Mouse (Mus musculus) liver, postnatal 0 days (tissue): ENCODE data around the gene Mpzl2. TPM values are rescaled to one million over a fixed set of nuclear protein-coding genes. Genes with fewer than 3 reads are reported as not detected.

Experiments used
- ATAC-seq: fragments of 200-750 bp; cut with Nextera tagmentation; 2 replicates; pipeline ENCODE4 v1.8.0; 2017; ENCODE audit warnings: mild to moderate bottlenecking, moderate library complexity
- DNase-seq: peaks from one replicate; pipeline ENCODE4 v3.0.0-alpha.2; 2016
- H3K27ac ChIP-seq: fragments of 300-500 bp; sonication (generic); 2 replicates; pipeline ENCODE4 v1.5.1; 2014; ENCODE audit warnings: antibody characterized with exemption, moderate library complexity, mild to moderate bottlenecking, low read depth
- H3K27me3 ChIP-seq: fragments of 300-500 bp; sonication (generic); 2 replicates; pipeline ENCODE4 v1.6.1; 2014; ENCODE audit warnings: low read length, control low read depth, mixed read lengths; ENCODE audit not compliant: insufficient read depth
- H3K36me3 ChIP-seq: fragments of 300-500 bp; sonication (generic); replicated peaks from 2 replicates; pipeline ENCODE4 v1.6.1; 2014; ENCODE audit warnings: mild to moderate bottlenecking, control low read depth, low read length, moderate library complexity, mixed read lengths; ENCODE audit not compliant: insufficient read depth
- H3K4me1 ChIP-seq: fragments of 300-500 bp; sonication (generic); 2 replicates; pipeline ENCODE4 v1.6.1; 2014; ENCODE audit warnings: antibody characterized with exemption, mild to moderate bottlenecking, control low read depth; ENCODE audit not compliant: insufficient read depth
- H3K4me2 ChIP-seq: fragments of 300-500 bp; sonication (generic); 2 replicates; pipeline ENCODE4 v1.6.1; 2014; ENCODE audit warnings: low read depth, mild to moderate bottlenecking, low read length, moderate library complexity, mixed read lengths
- H3K4me3 ChIP-seq: fragments of 300-500 bp; sonication (generic); 2 replicates; pipeline ENCODE4 v1.5.1; 2014; ENCODE audit warnings: low read depth, low read length
- H3K9ac ChIP-seq: fragments of 300-500 bp; sonication (generic); replicated peaks from 2 replicates; pipeline ENCODE4 v1.6.1; 2014; ENCODE audit warnings: mild to moderate bottlenecking, moderate library complexity
- H3K9me3 ChIP-seq: fragments of 300-500 bp; sonication (generic); 2 replicates; pipeline ENCODE4 v1.6.1; 2016; ENCODE audit warnings: mild to moderate bottlenecking, control low read depth, low read length, mixed read lengths
- CTCF ChIP-seq: sonication (generic); IDR thresholded peaks from 2 replicates; pipeline ENCODE4 v1.5.1; 2016; ENCODE audit warnings: antibody characterized with exemption, low read depth
- EP300 ChIP-seq: IDR thresholded peaks from 2 replicates; pipeline ENCODE4 v1.6.1; 2016; ENCODE audit warnings: antibody characterized with exemption, low read depth, mild to moderate bottlenecking
- WGBS: fragments of 180-500 bp; shearing (Covaris S2); extraction: QIAGEN DNeasy Blood & Tissue Kit; methylation state at CpG from one replicate; pipeline ENCODE4 v1.1.7; 2014; ENCODE audit not compliant: insufficient replicate concordance; 5-methylcytosine and 5-hydroxymethylcytosine counted together
- polyA plus RNA-seq: library from polyadenylated mRNA; unstranded; fragments of >200 nt; fragmentation: Nextera tagmentation; extraction: Ambion mirVana; gene quantifications from 2 replicates; pipeline ENCODE4 v1.2.1, GENCODE M21; 2015

The Mpzl2 gene
- polyA plus RNA-seq, 1 experiment from 2014 or later, result 15.7 TPM

DNA sequence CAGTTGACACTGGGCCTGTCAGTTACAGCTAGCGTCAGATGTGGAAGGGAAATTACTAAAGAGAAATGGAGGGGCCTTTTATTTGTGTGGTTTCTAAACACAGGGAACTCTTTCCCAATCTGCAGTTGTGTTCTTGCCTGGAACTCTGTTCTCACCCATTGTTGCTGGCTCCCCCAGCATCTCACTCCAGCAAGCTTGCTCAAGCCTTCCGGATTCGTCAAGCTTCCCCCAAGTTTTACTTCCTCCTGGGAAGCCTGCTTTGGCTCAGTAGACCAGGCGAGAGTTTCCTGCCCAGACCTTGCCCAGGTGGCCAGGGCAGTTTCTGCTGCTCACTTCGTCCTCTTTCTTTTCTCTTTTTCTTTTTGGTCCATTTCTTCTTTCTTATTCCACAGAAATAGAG, 45.0 kb downstream of the Mpzl2 start:
- DNase-seq, result peak; percentile 21
- no peak overlapping the region for H3K4me2 ChIP-seq
- WGBS, result 36% methylated on average over 5 of the region's 5 CpGs
- TF ChIP-seq CTCF (no peak), EP300 (no peak)
- H3K36me3 ChIP-seq, result no peaks in the 10 kb centered on the region
- H3K27me3 ChIP-seq, result no peaks in the 10 kb centered on the region
- no peak overlapping the region for H3K9ac ChIP-seq
- H3K27ac ChIP-seq, result peak overlapping the region; percentile 29; the same call in 1 of the 2 replicates
- H3K4me1 ChIP-seq, result peaks cover 13% of the 10 kb centered on the region
- ATAC-seq, result no peak
- no peaks in the 10 kb centered on the region for H3K9me3 ChIP-seq
- H3K4me3 ChIP-seq, result no peak overlapping the region

GRCm38 (mm10) chr9:45085741-45086690, 46.4 kb downstream of the Mpzl2 start:
- H3K36me3 ChIP-seq, result no peaks in the 10 kb centered on the region
- no peak for DNase-seq
- H3K4me2 ChIP-seq, result peak overlapping the region; percentile 13; the same call in 1 of the 2 replicates
- 59% methylated on average over 12 of the region's 12 CpGs for WGBS
- no peaks in the 10 kb centered on the region for H3K27me3 ChIP-seq
- no peaks in the 10 kb centered on the region for H3K9me3 ChIP-seq
- H3K27ac ChIP-seq, result peak overlapping the region; percentile 44; the same call in 1 of the 2 replicates
- no peak overlapping the region for H3K4me3 ChIP-seq
- H3K4me1 ChIP-seq, result peaks cover 13% of the 10 kb centered on the region
- H3K9ac ChIP-seq, result no peak overlapping the region
- ATAC-seq, result no peak
- TF ChIP-seq EP300 (no peak), CTCF (no peak)

DNA sequence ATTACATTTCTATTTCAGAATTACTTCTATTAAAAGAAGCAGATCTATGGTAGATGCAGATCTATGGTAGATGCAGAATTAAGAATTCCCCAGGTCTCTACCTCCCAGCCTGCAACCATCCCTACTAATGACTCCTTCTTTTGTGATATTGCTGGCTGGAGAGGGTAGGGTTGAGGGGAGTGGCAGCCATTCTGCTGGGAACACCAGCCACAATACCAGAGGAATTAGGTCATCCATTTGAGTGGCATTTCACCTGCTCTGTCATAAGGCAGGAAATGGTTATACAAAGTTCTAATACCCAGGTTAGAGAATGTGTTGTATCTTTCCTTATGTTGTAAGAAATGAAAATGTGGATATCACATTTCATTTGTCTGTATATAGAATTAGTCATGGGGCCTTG, 48.4 kb downstream of the Mpzl2 start:
- Histone ChIP-seq H3K36me3 (no peaks in the 10 kb centered on the region), H3K27ac (no peak overlapping the region), H3K4me1 (peaks cover 19% of the 10 kb centered on the region), H3K27me3 (no peaks in the 10 kb centered on the region), H3K9me3 (no peaks in the 10 kb centered on the region), H3K4me3 (no peak overlapping the region), H3K9ac (no peak overlapping the region), H3K4me2 (no peak overlapping the region)
- DNase-seq (no peak), ATAC-seq (no peak)
- no peak for TF ChIP-seq EP300
- TF ChIP-seq CTCF, result no peak

GRCm38 (mm10) chr9:45090811-45091210, 51.2 kb downstream of the Mpzl2 start:
- H3K9me3 ChIP-seq, result no peaks in the 10 kb centered on the region
- no peaks in the 10 kb centered on the region for H3K27me3 ChIP-seq
- ATAC-seq (no peak), DNase-seq (no peak)
- no peak overlapping the region for H3K4me3 ChIP-seq
- H3K9ac ChIP-seq, result no peak overlapping the region
- peak; percentile 43 for TF ChIP-seq CTCF
- no peak for TF ChIP-seq EP300
- no peak overlapping the region for H3K27ac ChIP-seq
- H3K36me3 ChIP-seq, result no peaks in the 10 kb centered on the region
- WGBS, result 66% methylated on average over 3 of the region's 3 CpGs
- no peak overlapping the region for H3K4me2 ChIP-seq
- H3K4me1 ChIP-seq, result peaks cover 15% of the 10 kb centered on the region

DNA sequence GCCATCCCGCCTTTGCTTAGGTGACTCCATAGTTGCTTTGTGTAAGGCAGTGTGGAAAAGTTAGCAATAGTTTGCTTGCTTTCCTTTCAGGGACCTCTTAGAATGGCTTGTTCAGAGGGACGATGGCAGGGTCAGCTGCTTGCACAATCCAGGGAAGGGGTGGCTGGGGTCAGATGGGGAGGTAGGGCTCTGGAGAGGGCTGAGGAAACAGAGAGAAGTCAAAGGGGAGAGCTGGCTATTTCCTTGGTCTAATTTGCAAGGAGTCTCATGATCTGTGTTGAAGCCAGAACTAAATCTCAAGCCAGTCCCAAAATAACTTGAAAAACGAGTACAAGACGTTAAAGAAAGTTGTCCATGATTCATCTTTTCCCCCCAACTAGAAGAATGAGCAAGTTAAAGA, 53.0 kb downstream of the Mpzl2 start:
- H3K4me3 ChIP-seq, result no peak overlapping the region
- 40% methylated on average over 4 of the region's 4 CpGs for WGBS
- H3K36me3 ChIP-seq, result no peaks in the 10 kb centered on the region
- no peak for ATAC-seq
- no peak overlapping the region for H3K27ac ChIP-seq
- TF ChIP-seq CTCF (no peak), EP300 (no peak)
- H3K4me1 ChIP-seq, result peaks cover 12% of the 10 kb centered on the region; the same call in 1 of the 2 replicates
- no peaks in the 10 kb centered on the region for H3K9me3 ChIP-seq
- H3K4me2 ChIP-seq, result no peak overlapping the region
- no peak overlapping the region for H3K9ac ChIP-seq
- no peaks in the 10 kb centered on the region for H3K27me3 ChIP-seq
- DNase-seq, result no peak

DNA sequence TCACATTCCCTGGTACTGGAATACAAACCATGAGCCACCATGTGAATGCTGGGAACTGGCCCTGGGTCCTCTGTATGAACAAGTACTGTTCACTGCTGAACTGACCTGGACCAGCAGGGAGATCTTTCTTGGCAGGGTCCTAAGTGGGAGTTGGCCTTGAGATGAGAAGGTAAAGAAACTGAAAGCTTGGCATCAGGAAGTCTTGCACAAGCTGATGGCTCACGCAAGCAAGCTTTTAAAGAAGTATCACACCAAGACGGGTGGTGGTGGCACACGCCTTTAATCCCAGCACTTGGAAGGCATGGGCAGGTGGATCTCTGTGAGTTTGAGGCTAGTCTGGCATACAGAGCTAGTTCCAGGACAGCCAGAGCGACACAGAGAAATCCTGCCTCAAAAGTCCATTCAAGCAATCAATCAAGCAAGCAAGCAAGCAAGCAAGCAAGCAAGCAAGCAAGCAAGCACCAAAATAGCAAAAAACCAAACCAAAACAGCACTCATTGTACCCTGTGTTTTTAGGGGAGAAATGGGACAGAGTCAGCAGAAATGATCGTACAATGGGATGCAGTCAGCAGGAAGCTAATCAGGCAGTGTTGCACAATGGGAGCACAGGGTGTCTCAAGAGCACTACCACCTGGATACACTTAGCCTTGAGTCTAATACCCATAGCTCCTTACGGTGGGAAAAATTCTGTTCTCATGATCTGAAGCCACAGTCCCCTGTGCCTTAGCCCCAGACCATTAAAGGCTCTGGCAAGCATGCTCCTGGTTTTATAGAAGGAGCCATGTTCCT, 55.7 kb downstream of the Mpzl2 start:
- H3K27me3 ChIP-seq, result no peaks in the 10 kb centered on the region
- DNase-seq, result no peak

More for the DNA sequence above, 55.7 kb downstream of the Mpzl2 start:
- H3K4me2 ChIP-seq, result peak overlapping the region; percentile 13; the same call in 1 of the 2 replicates
- H3K9ac ChIP-seq, result no peak overlapping the region
- H3K9me3 ChIP-seq, result no peaks in the 10 kb centered on the region
- 53% methylated on average over 6 of the region's 6 CpGs for WGBS
- H3K27ac ChIP-seq, result no peak overlapping the region
- peaks cover 12% of the 10 kb centered on the region; the same call in 1 of the 2 replicates for H3K4me1 ChIP-seq
- no peak overlapping the region for H3K4me3 ChIP-seq
- H3K36me3 ChIP-seq, result no peaks in the 10 kb centered on the region
- TF ChIP-seq CTCF (no peak), EP300 (no peak)
- no peak for ATAC-seq
